Mouse (Mus musculus) forebrain, postnatal 0 days (tissue): ENCODE results near the gene Runx2. TPM values are rescaled to one million over a fixed set of nuclear protein-coding genes. Genes with fewer than 3 reads are reported as not detected.

Experiments
- ATAC-seq: fragments of 200-750 bp; cut with Nextera tagmentation; 2 replicates; pipeline ENCODE4 v1.8.0; 2017; ENCODE audit warnings: mild to moderate bottlenecking, moderate library complexity
- DNase-seq: peaks from one replicate; pipeline ENCODE4 v3.0.0-alpha.2; 2015
- H3K27ac ChIP-seq: fragments of 300-500 bp; sonication (generic); 2 replicates; pipeline ENCODE4 v1.5.1; 2014; ENCODE audit warnings: low read depth, mild to moderate bottlenecking, antibody characterized with exemption, low read length, moderate library complexity, mixed read lengths
- H3K27me3 ChIP-seq: fragments of 300-500 bp; sonication (generic); 2 replicates; pipeline ENCODE4 v1.6.1; 2014; ENCODE audit warnings: mild to moderate bottlenecking, low read length, mixed read lengths; ENCODE audit not compliant: insufficient read depth
- H3K36me3 ChIP-seq: fragments of 300-500 bp; sonication (generic); 2 replicates; pipeline ENCODE4 v1.6.1; 2014; ENCODE audit warnings: mild to moderate bottlenecking, moderate library complexity; ENCODE audit not compliant: insufficient read depth
- H3K4me1 ChIP-seq: fragments of 300-500 bp; sonication (generic); 2 replicates; pipeline ENCODE4 v1.6.1; 2014; ENCODE audit warnings: antibody characterized with exemption; ENCODE audit not compliant: insufficient read depth
- H3K4me2 ChIP-seq: fragments of 300-500 bp; sonication (generic); 2 replicates; pipeline ENCODE4 v1.6.1; 2014; ENCODE audit warnings: low read depth, mild to moderate bottlenecking, moderate library complexity
- H3K4me3 ChIP-seq: fragments of 300-500 bp; sonication (generic); 2 replicates; pipeline ENCODE4 v1.5.1; 2014; ENCODE audit warnings: low read depth, low read length, mixed read lengths
- H3K9ac ChIP-seq: fragments of 300-500 bp; sonication (generic); 2 replicates; pipeline ENCODE4 v1.6.1; 2014; ENCODE audit warnings: mild to moderate bottlenecking
- H3K9me3 ChIP-seq: fragments of 300-500 bp; sonication (generic); 2 replicates; pipeline ENCODE4 v1.6.1; 2016; ENCODE audit warnings: low read length
- CTCF ChIP-seq: sonication (generic); IDR thresholded peaks from 2 replicates; pipeline ENCODE4 v1.5.1; 2016; ENCODE audit warnings: antibody characterized with exemption, control low read depth, low read depth
- WGBS: fragments of 180-500 bp; shearing (Covaris S2); extraction: QIAGEN DNeasy Blood & Tissue Kit; methylation state at CpG from one replicate; pipeline ENCODE4 v1.1.7; 2014; 5-methylcytosine and 5-hydroxymethylcytosine counted together
- polyA plus RNA-seq: library from polyadenylated mRNA; unstranded; fragments of >200 nt; fragmentation: Nextera tagmentation; extraction: Ambion mirVana; gene quantifications from 2 replicates; pipeline ENCODE4 v1.2.1, GENCODE M21; 2015
- total RNA-seq: library from RNA; depleted of rRNA; stranded (reverse); fragments of >200 nt; gene quantifications from 2 replicates; pipeline ENCODE4 v1.2.3, GENCODE M21; 2014

The Runx2 gene
- total and polyA plus RNA-seq, 2 experiments from 2014 or later: 0.77 to 5.7 TPM

- no peak overlapping the region for H3K9ac ChIP-seq
- H3K9me3 ChIP-seq: no peaks in the 10 kb centered on the region
- 84% methylated on average over 2 of the region's 2 CpGs for WGBS
- no peaks in the 10 kb centered on the region for H3K27me3 ChIP-seq
- no peak overlapping the region for H3K4me3 ChIP-seq
- no peak for TF ChIP-seq CTCF
- no peak overlapping the region for H3K4me2 ChIP-seq
- no peak overlapping the region for H3K27ac ChIP-seq
- H3K36me3 ChIP-seq: no peaks in the 10 kb centered on the region
- no peaks in the 10 kb centered on the region for H3K4me1 ChIP-seq
- DNase-seq (no peak), ATAC-seq (no peak)
Observed at GRCm38 (mm10) chr17:44770871-44771270, 43.7 kb downstream of the Runx2 start.

DNA sequence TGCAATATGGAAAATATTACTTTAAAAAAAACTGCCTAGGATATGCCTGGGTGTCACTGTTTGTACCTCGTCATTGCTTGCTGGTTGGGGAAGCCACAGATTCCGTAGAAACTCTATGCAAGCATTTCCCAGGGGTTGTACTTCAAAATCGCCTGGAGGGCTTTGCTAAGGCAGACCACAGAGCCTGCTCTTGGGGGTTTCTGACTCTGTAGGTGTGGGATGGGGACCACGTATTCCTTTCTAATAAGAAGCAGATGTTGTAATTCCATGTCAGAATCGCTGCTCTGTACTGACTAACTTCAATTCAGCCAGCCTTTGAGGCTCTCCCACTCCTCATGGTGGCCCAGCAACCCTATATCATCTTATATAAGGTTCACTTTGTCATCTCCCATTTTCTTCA, 46.1 kb downstream of the Runx2 start:
- no peak for TF ChIP-seq CTCF
- Histone ChIP-seq H3K4me1 (no peaks in the 10 kb centered on the region), H3K27me3 (no peaks in the 10 kb centered on the region), H3K36me3 (no peaks in the 10 kb centered on the region), H3K27ac (no peak overlapping the region), H3K4me2 (no peak overlapping the region), H3K4me3 (no peak overlapping the region), H3K9ac (no peak overlapping the region), H3K9me3 (no peaks in the 10 kb centered on the region)
- WGBS: 70% methylated on average over 5 of the region's 5 CpGs
- ATAC-seq (no peak), DNase-seq (no peak)

GRCm38 (mm10) chr17:44767375-44767774, 47.2 kb downstream of the Runx2 start:
- Histone ChIP-seq H3K9me3 (no peaks in the 10 kb centered on the region), H3K36me3 (no peaks in the 10 kb centered on the region), H3K4me1 (no peaks in the 10 kb centered on the region), H3K4me2 (no peak overlapping the region), H3K4me3 (no peak overlapping the region), H3K9ac (no peak overlapping the region), H3K27ac (no peak overlapping the region), H3K27me3 (no peaks in the 10 kb centered on the region)
- ATAC-seq (no peak), DNase-seq (no peak)
- no peak for TF ChIP-seq CTCF
- WGBS: 74% methylated on average over 1 of the region's 1 CpGs

DNA sequence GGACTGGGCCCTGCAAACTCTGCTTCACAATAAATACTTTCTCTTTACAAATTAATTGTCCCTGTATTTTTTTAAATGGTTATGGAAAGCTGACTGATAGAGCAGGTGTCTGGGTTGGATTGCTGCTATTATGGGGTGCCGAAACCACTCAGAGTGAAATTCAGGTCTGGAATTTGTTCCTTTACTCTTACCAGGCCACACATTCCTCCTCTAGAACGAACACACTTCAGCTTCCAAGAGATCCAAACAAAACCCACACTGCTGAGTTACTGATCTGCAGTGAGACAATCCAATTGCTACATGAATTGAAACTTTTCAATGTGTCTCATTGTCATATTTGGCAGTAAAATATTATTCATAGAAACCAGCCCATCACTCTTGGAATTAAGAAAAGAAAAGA, 47.6 kb downstream of the Runx2 start:
- no peaks in the 10 kb centered on the region for H3K27me3 ChIP-seq
- no peaks in the 10 kb centered on the region for H3K36me3 ChIP-seq
- no peaks in the 10 kb centered on the region for H3K9me3 ChIP-seq
- H3K27ac ChIP-seq: no peak overlapping the region
- WGBS: 66% methylated on average over 2 of the region's 2 CpGs
- no peak for TF ChIP-seq CTCF
- no peak overlapping the region for H3K4me2 ChIP-seq
- H3K9ac ChIP-seq: no peak overlapping the region
- ATAC-seq: no peak
- DNase-seq: no peak
- H3K4me1 ChIP-seq: no peaks in the 10 kb centered on the region
- no peak overlapping the region for H3K4me3 ChIP-seq

DNA sequence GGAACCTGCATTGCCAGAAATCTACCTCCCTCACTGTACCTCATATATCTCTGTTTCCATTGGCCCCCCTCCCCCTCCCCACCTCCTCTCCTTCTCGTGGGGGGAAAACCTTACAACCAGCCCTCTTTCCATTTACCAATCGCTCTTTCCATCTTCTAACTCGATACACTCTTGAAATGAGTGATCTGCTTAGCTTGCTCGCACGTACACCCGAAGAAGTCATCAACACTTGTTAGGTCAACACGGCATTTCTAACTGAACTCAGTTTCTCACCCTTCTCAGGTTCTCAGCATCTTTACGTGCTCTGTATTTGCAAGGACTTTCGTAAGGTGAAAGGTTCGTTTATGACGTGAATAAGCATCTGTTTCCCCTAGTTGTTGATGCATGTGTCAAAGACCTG, 48.3 kb downstream of the Runx2 start:
- Histone ChIP-seq H3K9me3 (no peaks in the 10 kb centered on the region), H3K4me3 (no peak overlapping the region), H3K27me3 (no peaks in the 10 kb centered on the region), H3K9ac (no peak overlapping the region), H3K4me2 (no peak overlapping the region), H3K27ac (no peak overlapping the region), H3K36me3 (no peaks in the 10 kb centered on the region), H3K4me1 (no peaks in the 10 kb centered on the region)
- DNase-seq (no peak), ATAC-seq (no peak)
- TF ChIP-seq CTCF: no peak
- 90% methylated on average over 11 of the region's 11 CpGs for WGBS

GRCm38 (mm10) chr17:44745378-44745777, 69.2 kb downstream of the Runx2 start:
- Histone ChIP-seq H3K27ac (no peak overlapping the region), H3K9ac (no peak overlapping the region), H3K4me2 (no peak overlapping the region), H3K36me3 (no peaks in the 10 kb centered on the region), H3K9me3 (no peaks in the 10 kb centered on the region), H3K27me3 (no peaks in the 10 kb centered on the region; the same call in 1 of the 2 replicates), H3K4me1 (no peaks in the 10 kb centered on the region), H3K4me3 (no peak overlapping the region)
- WGBS: 92% methylated on average over 8 of the region's 8 CpGs
- DNase-seq (no peak), ATAC-seq (no peak)
- no peak for TF ChIP-seq CTCF

- Histone ChIP-seq H3K9me3 (no peaks in the 10 kb centered on the region), H3K4me1 (no peaks in the 10 kb centered on the region), H3K36me3 (no peaks in the 10 kb centered on the region), H3K27ac (no peak overlapping the region), H3K9ac (no peak overlapping the region), H3K4me3 (no peak overlapping the region), H3K27me3 (peaks cover 6% of the 10 kb centered on the region), H3K4me2 (no peak overlapping the region)
- WGBS: 63% methylated on average over 3 of the region's 3 CpGs
- ATAC-seq (no peak), DNase-seq (no peak)
- TF ChIP-seq CTCF: peak; percentile 39
Observed at GRCm38 (mm10) chr17:44743780-44744179, 70.8 kb downstream of the Runx2 start.

DNA sequence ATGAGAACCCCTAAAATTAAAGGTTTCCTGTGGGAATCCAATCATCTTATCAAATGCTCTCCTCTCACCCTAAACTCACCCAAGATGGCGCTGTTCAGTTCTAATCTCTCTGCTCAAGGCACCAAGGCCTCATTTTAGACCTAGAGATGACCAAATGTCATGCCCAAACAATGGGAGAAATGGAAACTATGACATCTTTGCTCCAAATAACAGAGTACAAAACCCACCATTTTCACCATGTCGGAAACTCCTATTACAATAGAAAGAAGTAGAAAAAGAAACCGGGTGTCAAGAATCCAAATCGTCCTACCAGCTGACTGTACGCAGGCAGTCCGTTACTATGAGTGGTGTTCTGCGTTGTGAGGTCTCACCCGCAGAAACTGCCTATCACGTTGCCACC, 72.4 kb downstream of the Runx2 start:
- DNase-seq: no peak
- Histone ChIP-seq H3K4me2 (no peak overlapping the region), H3K36me3 (no peaks in the 10 kb centered on the region), H3K27me3 (peaks cover 19% of the 10 kb centered on the region), H3K4me1 (peaks cover 2% of the 10 kb centered on the region; the same call in 1 of the 2 replicates), H3K4me3 (no peak overlapping the region), H3K9me3 (no peaks in the 10 kb centered on the region), H3K27ac (no peak overlapping the region), H3K9ac (no peak overlapping the region)
- TF ChIP-seq CTCF: no peak
- no peak for ATAC-seq
- 88% methylated on average over 9 of the region's 9 CpGs for WGBS
